Mouse (Mus musculus) lung, adult 2 months (tissue): ENCODE data around the gene Grsf1. TPM values are rescaled to one million over a fixed set of nuclear protein-coding genes. Genes with fewer than 3 reads are reported as not detected.

Experiments
- DNase-seq: peaks from one replicate; pipeline ENCODE4 v3.0.0; 2022
- H3K4me1 ChIP-seq: fragments of 200-500 bp; 2 replicates; pipeline ENCODE4 v1.6.1; 2011; ENCODE audit warnings: low read length; ENCODE audit not compliant: control insufficient read depth, insufficient read depth
- H3K4me3 ChIP-seq: fragments of 200-500 bp; replicated peaks from 2 replicates; pipeline ENCODE3; 2011; ENCODE audit warnings: low read depth, mild to moderate bottlenecking, control low read depth, low read length; ENCODE audit errors: extremely low read depth
- CTCF ChIP-seq: fragments of 200-500 bp; IDR thresholded peaks from 2 replicates; pipeline ENCODE4 v1.5.1; 2011; ENCODE audit warnings: mild to moderate bottlenecking, low read length, control low read depth; ENCODE audit not compliant: insufficient read depth
- POLR2A ChIP-seq: fragments of 200-500 bp; IDR thresholded peaks from 2 replicates; pipeline ENCODE4 v1.6.1; 2011; ENCODE audit warnings: low read depth, mild to moderate bottlenecking, control low read depth, low read length, borderline replicate concordance; ENCODE audit errors: extremely low read depth
- WGBS: fragments of 180-500 bp; shearing (Covaris S2); methylation state at CpG from one replicate; pipeline ENCODE4 v1.1.7; 2018; 5-methylcytosine and 5-hydroxymethylcytosine counted together
- polyA plus RNA-seq: library from polyadenylated mRNA; depleted of rRNA; stranded (reverse); fragments of >200 nt; gene quantifications from 2 replicates; pipeline ENCODE4 v1.2.3, GENCODE M21; 2012; rRNA removed

Gene Grsf1
- 20.1 and 23.5 TPM in 2 replicates for polyA plus RNA-seq

- TF ChIP-seq CTCF = no peak
- 0 out of 2 replicates have a peak, but pooled peaks have one; percentile 28 for TF ChIP-seq POLR2A
- DNase-seq = peak; percentile 90
- WGBS = under 1% methylated on average over 112 of the region's 127 CpGs
- H3K4me3 ChIP-seq = peak within 1 kb of the TSS; percentile 82
- H3K4me1 ChIP-seq = peaks cover 7% of the 10 kb centered on the region; the same call in 1 of the 2 replicates
Observed at GRCm38 (mm10) chr5:88675443-88676387, at the start of gene Grsf1. TSS of gene Grsf1 (minus strand) at chr5:88676171.

GRCm38 (mm10) chr5:88724030-88724429, 48.1 kb upstream of the Grsf1 start:
- TF ChIP-seq POLR2A = no peak
- no peak for TF ChIP-seq CTCF
- WGBS = 21% methylated on average over 3 of the region's 3 CpGs

GRCm38 (mm10) chr5:88722213-88722600, 46.2 kb upstream of the Grsf1 start:
- peak overlapping the region; percentile 98 for H3K4me3 ChIP-seq
- DNase-seq = no peak
- H3K4me1 ChIP-seq = peaks cover 15% of the 10 kb centered on the region
- 20% methylated on average over 4 of the region's 4 CpGs for WGBS
- no peak for TF ChIP-seq CTCF
- no peak for TF ChIP-seq POLR2A

More at GRCm38 (mm10) chr5:88724030-88724429, 48.1 kb upstream of the Grsf1 start:
- H3K4me1 ChIP-seq = peaks cover 18% of the 10 kb centered on the region
- H3K4me3 ChIP-seq = no peak overlapping the region
- DNase-seq = no peak

GRCm38 (mm10) chr5:88721565-88722212, 45.7 kb upstream of the Grsf1 start:
- 2% methylated on average over 31 of the region's 31 CpGs for WGBS
- H3K4me1 ChIP-seq = peaks cover 15% of the 10 kb centered on the region
- peak; percentile 56 for DNase-seq
- TF ChIP-seq POLR2A (no peak), CTCF (no peak)
- peak overlapping the region; percentile 98 for H3K4me3 ChIP-seq

- under 1% methylated on average over 37 of the region's 38 CpGs for WGBS
- Histone ChIP-seq H3K4me1 (peaks cover 15% of the 10 kb centered on the region), H3K4me3 (peak overlapping the region; percentile 98)
- DNase-seq = no peak
- TF ChIP-seq POLR2A (no peak), CTCF (no peak)
Observed at GRCm38 (mm10) chr5:88721003-88721475, 45.1 kb upstream of the Grsf1 start.

GRCm38 (mm10) chr5:88720116-88721002, 44.4 kb upstream of the Grsf1 start, which contains the start of gene Mob1b:
TSS of gene Mob1b (plus strand) at chr5:88720855.
- WGBS = under 1% methylated on average over 54 of the region's 54 CpGs
- TF ChIP-seq CTCF (no peak), POLR2A (peak; percentile 87)
- peaks cover 15% of the 10 kb centered on the region for H3K4me1 ChIP-seq
- peak within 1 kb of the TSS; percentile 98 for H3K4me3 ChIP-seq
- DNase-seq = peak; percentile 98

- DNase-seq = no peak
- no peak overlapping the region for H3K4me3 ChIP-seq
- WGBS = 75% methylated on average over 2 of the region's 2 CpGs
- TF ChIP-seq POLR2A = no peak
- TF ChIP-seq CTCF = no peak
- peaks cover 9% of the 10 kb centered on the region for H3K4me1 ChIP-seq
Observed at GRCm38 (mm10) chr5:88716983-88717382, 41.0 kb upstream of the Grsf1 start.

- TF ChIP-seq CTCF (no peak), POLR2A (no peak)
- 69% methylated on average over 6 of the region's 6 CpGs for WGBS
- H3K4me3 ChIP-seq = no peak overlapping the region
Observed at GRCm38 (mm10) chr5:88712328-88712727, 36.4 kb upstream of the Grsf1 start.

More at GRCm38 (mm10) chr5:88712328-88712727, 36.4 kb upstream of the Grsf1 start:
- no peak for DNase-seq
- no peaks in the 10 kb centered on the region for H3K4me1 ChIP-seq
